Mouse (Mus musculus): ENCODE measurements at regions not wholly inside any gene's neighbourhood (a gene's known extent, or its start where the extent isn't known, plus 50 kb on each side); places are given as distances from the start of the nearest gene placed in this dataset.

DNA sequence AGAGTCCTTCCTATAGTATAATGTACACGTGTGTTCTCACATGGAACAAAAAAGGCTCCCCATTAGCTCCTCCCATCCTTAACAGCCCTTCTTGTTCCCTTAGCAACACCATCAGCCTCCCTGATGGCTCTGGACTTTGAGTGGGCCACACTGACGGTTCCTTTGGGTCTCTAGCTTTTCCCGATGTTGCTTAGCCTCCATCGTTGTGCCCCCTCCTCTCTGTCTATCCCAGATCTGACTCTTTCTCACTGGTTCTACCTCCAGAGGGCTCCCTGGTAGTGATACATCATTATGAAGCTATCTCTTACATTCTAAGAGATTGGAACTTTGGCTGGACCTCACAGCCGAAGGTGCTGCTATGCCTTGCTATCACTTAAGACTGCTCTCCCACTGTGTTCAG, 181.5 kb downstream of the Diras2 start:
- no peaks in the 10 kb centered on the region for H3K9me3 ChIP-seq (replicated peaks; ENCODE audit: insufficient read depth, low read length)
- no peaks in the 10 kb centered on the region for H3K36me3 ChIP-seq (ENCODE audit: control insufficient read depth in 1 of 2, insufficient read depth in 2 of 2, low read length in 2 of 2)
- no peak overlapping the region for H3K9ac ChIP-seq (ENCODE audit: control insufficient read depth, low read depth, low read length, poor library complexity, severe bottlenecking)
- H3K4me3 ChIP-seq (ENCODE audit: control insufficient read depth in 1 of 2, insufficient read depth in 1 of 2, low read depth in 2 of 2, low read length in 2 of 2): no peak overlapping the region
- TF ChIP-seq SIN3A (IDR thresholded peaks at IDR 0.05; ENCODE audit: low read length) (no peak), MXI1 (IDR thresholded peaks at IDR 0.05; ENCODE audit: low read depth, low read length) (no peak), POLR2A (IDR thresholded peaks at IDR 0.05; ENCODE audit: control insufficient read depth in 1 of 2, insufficient read depth in 1 of 2, low read depth in 1 of 2, low read length in 2 of 2, poor library complexity in 1 of 2) (no peak), CTCF (IDR thresholded peaks at IDR 0.05 in 2 of 3, conservative IDR thresholded peaks at IDR 0.05 in 1 of 3; ENCODE audit: control insufficient read depth in 1 of 3, insufficient read depth in 1 of 3, low read depth in 2 of 3, low read length in 3 of 3, poor library complexity in 1 of 3, severe bottlenecking in 1 of 3) (no peak), MAX (IDR thresholded peaks at IDR 0.05; ENCODE audit: low read length) (no peak), ZKSCAN1 (IDR thresholded peaks at IDR 0.05; ENCODE audit: low read depth, low read length) (no peak), TCF12 (IDR thresholded peaks at IDR 0.05; ENCODE audit: low read depth, low read length) (no peak), BHLHE40 (IDR thresholded peaks at IDR 0.05; ENCODE audit: borderline replicate concordance, low read depth, low read length) (no peak), MAFK (IDR thresholded peaks at IDR 0.05; ENCODE audit: borderline replicate concordance, low read depth, low read length) (no peak), ZC3H11A (IDR thresholded peaks at IDR 0.05; ENCODE audit: low read depth, low read length) (no peak), EP300 (IDR thresholded peaks at IDR 0.05; ENCODE audit: low read depth in 1 of 2, low read length in 2 of 2) (no peak), E2F4 (IDR thresholded peaks at IDR 0.05; ENCODE audit: borderline replicate concordance, low read depth, low read length) (no peak), ZMIZ1 (IDR thresholded peaks at IDR 0.05; ENCODE audit: low read depth, low read length) (no peak), MYC (IDR thresholded peaks at IDR 0.05; ENCODE audit: low read depth, low read length) (no peak), USF2 (IDR thresholded peaks at IDR 0.05; ENCODE audit: borderline replicate concordance in 1 of 2, insufficient read depth in 1 of 2, low read depth in 1 of 2, low read length in 2 of 2) (no peak)
- DNase-seq (ENCODE audit: low read depth, low spot score): no peak
- no peaks in the 10 kb centered on the region for H3K79me2 ChIP-seq (ENCODE audit: control insufficient read depth, insufficient read depth, low read length, poor library complexity)
- no peaks in the 10 kb centered on the region for H3K4me1 ChIP-seq (ENCODE audit: control insufficient read depth in 1 of 2, insufficient read depth in 2 of 2, low read length in 2 of 2)
- no peak overlapping the region for H3K27ac ChIP-seq (ENCODE audit: control insufficient read depth, low read depth, low read length)
- no peaks in the 10 kb centered on the region for H3K27me3 ChIP-seq (ENCODE audit: control insufficient read depth in 1 of 2, insufficient read depth in 2 of 2, low read length in 2 of 2)

GRCm38 (mm10) chr13:52352576-52352975, 178.5 kb downstream of the Diras2 start:
- Histone ChIP-seq H3K27me3 (ENCODE audit: control insufficient read depth in 1 of 2, insufficient read depth in 2 of 2, low read length in 2 of 2) (no peaks in the 10 kb centered on the region), H3K36me3 (ENCODE audit: control insufficient read depth in 1 of 2, insufficient read depth in 2 of 2, low read length in 2 of 2) (no peaks in the 10 kb centered on the region), H3K4me1 (ENCODE audit: control insufficient read depth in 1 of 2, insufficient read depth in 2 of 2, low read length in 2 of 2) (no peaks in the 10 kb centered on the region), H3K27ac (ENCODE audit: control insufficient read depth, low read depth, low read length) (no peak overlapping the region), H3K9me3 (replicated peaks; ENCODE audit: insufficient read depth, low read length) (no peaks in the 10 kb centered on the region), H3K9ac (ENCODE audit: control insufficient read depth, low read depth, low read length, poor library complexity, severe bottlenecking) (no peak overlapping the region), H3K4me3 (ENCODE audit: control insufficient read depth in 1 of 2, insufficient read depth in 1 of 2, low read depth in 2 of 2, low read length in 2 of 2) (no peak overlapping the region), H3K79me2 (ENCODE audit: control insufficient read depth, insufficient read depth, low read length, poor library complexity) (no peaks in the 10 kb centered on the region)
- peak; percentile 25 for DNase-seq (ENCODE audit: low read depth, low spot score)
- TF ChIP-seq NRF1 (IDR thresholded peaks at IDR 0.05; ENCODE audit: insufficient read depth, low read depth, low read length, poor library complexity, severe bottlenecking): no peak
- TF ChIP-seq SMC3 (IDR thresholded peaks at IDR 0.05; ENCODE audit: low read depth, low read length): no peak
- TF ChIP-seq CHD1 (IDR thresholded peaks at IDR 0.05; ENCODE audit: low read depth, low read length): no peak
- peak; percentile 10; the same call in 1 of the 2 replicates for TF ChIP-seq RAD21 (IDR thresholded peaks at IDR 0.05; ENCODE audit: low read depth, low read length)
- TF ChIP-seq UBTF (IDR thresholded peaks at IDR 0.05; ENCODE audit: borderline replicate concordance, insufficient read depth, low read depth, low read length): no peak
- peak; percentile 45 to 71 (median 56) for TF ChIP-seq CTCF (IDR thresholded peaks at IDR 0.05 in 2 of 3, conservative IDR thresholded peaks at IDR 0.05 in 1 of 3; ENCODE audit: control insufficient read depth in 1 of 3, insufficient read depth in 1 of 3, low read depth in 2 of 3, low read length in 3 of 3, poor library complexity in 1 of 3, severe bottlenecking in 1 of 3)
- TF ChIP-seq CHD2 (IDR thresholded peaks at IDR 0.05; ENCODE audit: low read length): no peak
- no peak for TF ChIP-seq USF1 (IDR thresholded peaks at IDR 0.05; ENCODE audit: low read depth, low read length)
- TF ChIP-seq POLR2AphosphoS5 (IDR thresholded peaks at IDR 0.05; ENCODE audit: borderline replicate concordance, low read depth, low read length): no peak

Measured in MEL (cell line).